Mouse (Mus musculus) R1 (cell line): Measurements from ENCODE around the gene Ppp4r1.

Experiments
- DNase-seq: peaks from one replicate; pipeline ENCODE4 v3.0.0-alpha.2; 2018; ENCODE audit warnings: low read depth, low spot score

Ppp4r1 gene

DNA sequence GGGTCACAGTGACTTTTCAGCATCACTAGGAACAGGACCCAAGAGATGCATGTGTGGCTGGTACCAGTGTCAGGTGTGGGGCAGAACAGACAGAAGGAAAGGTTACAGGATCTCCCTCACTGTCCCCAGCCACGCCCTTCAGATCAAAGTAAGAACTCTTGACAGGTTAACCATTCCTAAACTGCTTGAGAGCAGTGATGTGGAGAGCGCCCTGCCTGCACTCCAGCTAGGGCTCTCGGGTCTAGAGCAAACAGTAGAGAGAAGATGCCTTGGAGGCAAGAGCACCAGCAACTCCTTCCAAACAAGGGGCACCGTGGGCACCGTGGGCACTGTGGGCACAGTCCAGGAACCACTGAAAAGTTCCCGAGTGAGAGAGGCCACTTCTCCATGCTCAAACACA lies 71.0 kb downstream of the Ppp4r1 start:
- DNase-seq, result no peak

DNA sequence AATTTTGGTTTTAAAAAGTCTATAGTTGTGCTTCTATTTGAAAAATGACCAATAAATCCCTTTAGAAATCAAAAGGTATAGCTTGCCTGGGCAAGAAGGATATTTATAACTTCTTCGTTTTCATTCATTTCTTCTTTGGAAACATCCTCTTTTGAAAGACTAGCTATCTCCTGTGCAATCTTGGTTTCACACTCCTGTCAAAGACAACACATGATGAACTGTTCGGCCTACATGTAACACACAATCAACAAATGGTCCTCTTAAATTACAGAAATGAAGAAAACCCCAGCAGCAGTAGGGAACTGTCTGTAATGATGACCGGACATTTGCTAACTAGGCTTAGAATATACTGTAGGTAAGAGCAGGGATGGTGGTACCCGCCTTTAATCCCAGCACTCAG lies 71.6 kb downstream of the Ppp4r1 start:
- DNase-seq, result no peak

DNA sequence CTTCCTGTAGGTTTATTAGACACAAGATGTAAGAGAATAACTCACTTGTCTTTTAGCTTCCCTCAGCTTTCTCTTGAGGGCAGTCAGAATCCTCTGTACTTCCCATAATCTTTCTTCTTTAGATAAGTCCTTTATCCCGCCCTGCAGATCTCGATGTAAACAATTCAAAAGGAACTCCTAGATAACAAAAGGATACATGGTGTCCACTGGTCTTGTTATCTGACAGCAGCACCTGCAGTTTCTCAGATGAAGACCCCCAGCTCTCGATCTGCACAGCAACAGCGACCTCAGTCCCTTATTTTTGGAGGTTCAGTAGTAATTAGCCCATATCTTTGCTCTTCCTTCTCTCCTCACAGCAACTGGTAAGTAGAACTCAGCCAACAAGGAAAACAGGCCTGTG lies 75.2 kb downstream of the Ppp4r1 start:
- no peak for DNase-seq

DNA sequence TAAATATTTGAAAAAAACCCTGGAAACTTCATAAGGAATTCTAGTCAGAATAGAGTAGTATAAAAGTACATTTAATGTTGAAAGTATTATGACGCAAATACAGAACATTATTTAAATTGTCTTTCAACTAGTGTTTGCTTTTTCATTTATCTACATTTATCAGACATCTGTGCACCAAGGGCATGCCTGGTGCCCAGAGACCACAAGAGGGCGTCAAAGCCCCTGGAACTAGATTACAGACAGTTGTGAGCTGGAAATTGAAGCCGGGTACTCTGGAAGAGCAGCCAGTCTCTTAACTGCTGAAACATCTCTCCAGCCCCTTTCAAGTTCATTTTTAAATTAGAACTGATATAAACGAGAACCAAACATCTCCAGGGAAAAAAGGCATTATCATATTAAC lies 80.2 kb downstream of the Ppp4r1 start:
- peak; percentile 73 for DNase-seq

DNA sequence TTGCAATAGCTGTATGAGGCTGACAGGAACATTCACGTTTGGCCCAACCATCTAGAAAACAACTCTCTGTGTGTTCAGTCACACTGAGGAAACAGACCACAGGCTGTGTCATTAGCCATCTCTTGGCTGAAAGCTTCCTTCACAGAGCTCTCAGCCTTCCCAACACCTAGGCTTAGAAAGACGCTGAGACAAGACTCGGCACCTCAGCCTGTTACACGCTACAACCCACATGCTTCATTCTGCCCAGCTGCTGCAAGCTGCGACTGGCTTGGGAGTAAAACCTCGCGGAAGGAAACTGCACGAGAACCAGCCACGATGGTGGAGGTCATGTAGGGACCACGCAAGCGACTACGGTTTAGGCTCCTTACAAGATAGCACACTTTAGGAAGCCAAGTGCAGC lies 81.5 kb downstream of the Ppp4r1 start:
- DNase-seq, result no peak

DNA sequence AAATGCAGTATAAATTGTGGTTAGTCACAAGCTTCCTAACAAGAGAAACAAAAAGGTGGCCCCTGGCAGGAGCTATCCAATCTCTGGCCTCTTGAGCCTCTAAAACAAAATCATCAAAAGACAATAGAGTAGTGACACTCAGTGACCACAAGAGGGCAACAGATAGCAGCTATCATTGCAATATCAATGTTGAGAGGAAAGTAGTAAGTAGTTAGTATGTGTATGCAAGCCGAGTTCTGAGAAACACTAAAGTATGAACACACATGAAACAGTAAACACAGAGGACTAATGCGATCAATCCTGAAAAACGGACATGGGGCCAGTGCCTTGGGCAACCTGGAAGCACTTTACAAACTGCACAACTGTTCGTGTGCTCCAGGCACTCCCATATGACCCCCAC lies 82.4 kb downstream of the Ppp4r1 start:
- DNase-seq, result peak; percentile 85

DNA sequence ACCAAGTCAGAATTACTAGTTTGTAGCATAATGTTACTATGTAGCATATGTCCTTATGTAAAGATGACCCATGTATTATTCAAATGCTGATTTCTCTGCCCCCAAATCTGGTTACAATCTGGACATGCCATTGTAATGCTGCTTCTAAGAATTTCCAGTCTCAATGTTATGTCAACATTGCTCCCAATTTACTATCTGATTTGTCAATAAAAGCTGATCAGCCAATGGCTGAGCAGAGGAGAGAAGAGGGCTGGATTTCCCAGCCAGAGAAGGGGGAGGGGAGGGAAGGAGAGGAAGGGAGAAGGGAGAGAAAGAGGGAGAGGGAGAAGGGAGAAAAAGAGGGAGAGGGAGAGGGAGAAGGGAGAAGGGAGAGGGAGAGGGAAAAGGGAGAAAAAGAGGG lies 82.9 kb downstream of the Ppp4r1 start:
- no peak for DNase-seq

DNA sequence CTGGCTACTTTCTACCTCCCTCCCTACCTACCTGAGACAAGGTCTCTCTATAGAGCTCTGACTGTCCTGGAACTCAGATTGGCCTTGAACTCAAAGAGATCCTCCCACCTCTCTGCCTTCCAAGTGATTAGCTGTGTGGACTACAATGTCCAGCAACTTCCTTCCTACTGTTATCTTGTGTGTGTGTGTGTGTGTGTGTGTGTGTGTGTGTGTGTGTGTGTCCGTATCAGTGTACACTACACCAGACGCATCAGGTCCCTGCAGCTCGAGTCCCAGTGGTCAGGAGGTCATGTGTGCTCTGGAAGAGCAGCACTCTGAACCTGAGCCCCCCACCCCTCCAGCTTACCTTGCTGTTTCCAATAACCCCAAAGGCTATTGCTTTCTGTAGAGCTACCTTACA lies 83.8 kb downstream of the Ppp4r1 start:
- no peak for DNase-seq

DNA sequence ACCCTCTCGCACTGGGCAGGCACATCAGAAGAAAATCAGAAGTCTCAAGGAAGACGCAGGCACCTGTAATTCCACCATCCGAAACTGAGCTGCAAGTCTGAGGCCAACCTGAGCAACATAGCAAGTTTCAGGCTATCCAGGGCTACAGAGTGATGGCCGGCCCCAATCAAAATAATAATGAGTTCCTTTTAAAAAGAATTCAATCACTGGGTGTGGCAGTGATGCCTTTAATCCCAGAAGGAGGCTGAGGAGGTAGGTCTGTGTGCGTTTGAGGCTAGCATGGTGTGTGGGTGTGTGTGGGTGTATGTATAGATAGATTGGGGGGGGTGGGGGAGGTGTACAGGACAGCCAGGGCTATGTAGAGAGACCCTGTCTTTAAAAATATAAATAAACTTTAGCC lies 85.6 kb downstream of the Ppp4r1 start:
- peak; percentile 64 for DNase-seq

DNA sequence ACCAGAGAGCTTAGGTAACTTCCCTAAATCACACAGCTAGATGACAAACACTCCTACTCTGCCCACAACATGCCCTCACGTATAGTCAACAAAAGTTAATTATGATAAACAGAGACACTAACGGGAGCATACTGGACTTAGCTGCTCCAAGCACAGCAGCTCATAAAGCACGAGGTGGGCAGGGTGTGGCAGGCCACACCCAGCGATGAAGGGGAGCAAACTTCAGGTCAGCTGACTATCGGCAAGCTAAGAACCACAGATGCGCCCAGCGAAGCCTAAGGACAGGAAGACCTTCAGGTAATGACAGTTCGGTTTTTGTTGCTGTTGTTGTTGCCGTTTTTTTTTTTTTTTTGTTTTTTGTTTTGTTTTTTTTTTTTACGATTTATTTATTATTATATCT lies 87.3 kb downstream of the Ppp4r1 start:
- peak; percentile 59 for DNase-seq

DNA sequence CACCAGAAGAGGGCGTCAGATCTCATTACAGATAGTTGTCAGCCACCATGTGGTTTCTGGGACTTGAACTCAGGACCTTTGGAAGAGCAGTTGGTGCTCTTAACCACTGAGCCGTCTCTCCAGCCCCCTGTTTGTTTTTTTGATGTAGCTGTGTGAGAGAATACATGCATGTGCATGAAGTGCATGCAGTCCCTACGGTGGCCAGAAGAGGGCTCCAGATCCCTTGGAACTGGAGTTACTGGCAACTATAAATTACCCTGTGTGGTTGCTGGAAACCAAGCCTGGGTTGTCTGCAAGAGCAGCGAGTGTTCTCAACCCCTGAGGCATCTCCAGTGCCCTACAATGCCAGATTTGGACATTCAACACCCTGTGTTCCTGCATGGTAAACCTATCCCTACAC lies 87.8 kb downstream of the Ppp4r1 start:
- DNase-seq, result peak; percentile 93

DNA sequence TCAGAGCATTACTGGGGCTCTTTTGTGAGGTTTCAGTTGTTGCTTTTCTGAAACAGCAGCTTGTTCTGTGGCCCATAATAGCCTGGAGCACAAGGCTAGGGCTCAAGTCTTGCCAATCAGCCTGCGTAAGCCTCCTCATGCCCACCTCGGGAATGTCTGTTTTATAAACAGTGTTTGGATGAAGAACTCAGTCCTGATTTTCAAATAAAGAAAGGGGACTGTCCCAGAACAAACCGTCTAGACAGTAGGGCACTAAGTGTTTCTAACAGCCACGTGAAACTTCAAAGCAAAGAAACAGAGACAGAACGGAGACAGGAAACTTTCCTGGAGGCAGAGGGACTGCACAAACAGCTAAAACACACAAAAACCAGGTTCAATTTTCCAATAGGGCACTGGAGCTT lies 89.3 kb downstream of the Ppp4r1 start:
- no peak for DNase-seq

DNA sequence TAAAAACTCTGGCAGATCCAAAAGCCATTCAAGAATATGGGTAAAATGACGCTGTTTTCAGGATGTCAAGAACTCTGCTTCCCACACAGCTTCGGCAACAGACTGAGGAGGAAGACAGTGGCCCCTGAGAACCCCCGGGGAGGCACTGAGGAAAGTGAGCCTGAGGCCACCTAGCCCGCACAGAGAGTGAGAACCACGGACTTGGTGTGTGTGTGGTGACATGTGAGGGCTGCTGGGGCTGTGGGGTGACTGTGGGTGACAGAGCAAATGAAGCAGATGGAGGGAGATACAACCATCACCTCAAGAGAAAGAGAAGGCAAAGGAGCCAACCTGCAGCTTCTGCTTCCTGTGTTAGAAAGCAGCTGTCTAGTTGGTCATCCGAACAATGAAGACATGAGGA lies 89.7 kb downstream of the Ppp4r1 start:
- no peak for DNase-seq

DNA sequence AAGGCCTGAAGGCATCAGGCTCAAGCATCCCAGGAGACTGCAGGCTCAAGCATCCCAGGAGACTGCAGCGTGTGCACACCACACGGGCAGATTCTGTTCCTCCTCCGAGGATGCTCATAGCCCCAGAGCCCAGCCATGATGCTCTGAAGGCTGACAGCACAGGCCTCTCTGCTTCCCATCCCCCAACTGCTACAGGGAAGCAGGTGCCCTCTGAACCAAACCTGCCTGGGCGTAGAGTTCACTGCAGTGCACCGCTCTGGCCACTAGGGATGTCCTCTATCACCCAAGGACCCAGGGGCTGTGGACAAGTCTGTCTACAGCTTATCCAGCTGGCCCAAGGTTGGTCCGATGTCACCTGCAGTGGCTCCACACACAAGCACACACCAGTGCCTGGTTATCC lies 90.3 kb downstream of the Ppp4r1 start:
- DNase-seq, result peak; percentile 81

DNA sequence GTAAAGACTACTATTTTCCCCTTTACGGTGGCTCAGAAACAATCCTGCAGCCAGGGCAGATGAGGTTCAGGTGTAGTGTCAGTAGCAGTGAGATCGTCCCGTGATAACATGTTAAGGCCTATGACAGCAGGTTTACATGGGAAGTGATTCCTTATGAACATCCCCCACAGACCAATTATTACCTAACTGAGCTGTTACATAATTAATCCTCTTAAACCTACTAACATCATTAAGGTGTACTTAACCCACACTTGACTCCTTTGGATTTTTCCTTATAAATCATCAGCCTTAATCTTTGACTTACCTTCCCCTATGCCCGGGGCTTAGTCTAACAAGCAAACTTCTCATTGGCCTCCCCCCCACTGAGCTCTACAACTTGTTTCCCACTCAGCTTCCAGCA lies 90.8 kb downstream of the Ppp4r1 start:
- DNase-seq, result no peak

DNA sequence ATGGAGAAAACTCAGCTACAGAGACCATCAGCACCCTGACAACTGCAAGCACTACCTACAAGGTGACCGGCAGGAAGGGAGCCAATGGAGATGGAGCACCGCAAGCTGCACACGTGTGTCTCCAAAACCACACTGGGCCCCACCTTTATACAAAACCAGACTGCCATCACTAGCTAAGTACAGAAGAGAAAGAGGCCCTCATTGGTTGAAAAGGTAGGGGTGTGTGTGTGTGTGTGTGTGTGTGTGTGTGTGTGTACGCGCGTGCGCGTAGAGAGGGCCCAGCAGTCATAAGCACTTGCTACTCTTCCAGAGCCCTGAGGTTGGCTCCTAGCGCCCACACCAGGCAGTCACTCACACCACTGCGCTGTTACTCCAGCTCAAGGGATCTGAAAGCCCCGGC lies 91.5 kb downstream of the Ppp4r1 start:
- peak; percentile 58 for DNase-seq

DNA sequence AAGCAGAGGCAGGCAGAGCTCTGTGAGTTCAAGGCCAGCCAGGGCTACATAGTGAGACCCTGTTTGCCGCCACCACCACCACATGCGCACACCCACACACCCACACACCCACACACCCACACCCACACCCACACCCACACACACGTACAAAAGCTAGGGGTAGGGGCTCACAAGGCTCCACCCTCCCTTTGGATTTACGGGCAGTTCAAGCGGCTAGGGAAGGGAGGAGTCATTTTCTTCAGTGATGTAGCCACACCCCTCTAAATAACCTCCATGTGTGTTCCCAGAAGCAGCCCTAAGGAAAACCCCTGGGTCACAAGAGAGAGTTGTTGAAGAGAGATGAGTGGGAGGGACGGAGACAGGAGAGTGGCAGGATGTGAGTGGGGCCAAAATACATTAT lies 94.7 kb downstream of the Ppp4r1 start:
- DNase-seq, result peak; percentile 83

DNA sequence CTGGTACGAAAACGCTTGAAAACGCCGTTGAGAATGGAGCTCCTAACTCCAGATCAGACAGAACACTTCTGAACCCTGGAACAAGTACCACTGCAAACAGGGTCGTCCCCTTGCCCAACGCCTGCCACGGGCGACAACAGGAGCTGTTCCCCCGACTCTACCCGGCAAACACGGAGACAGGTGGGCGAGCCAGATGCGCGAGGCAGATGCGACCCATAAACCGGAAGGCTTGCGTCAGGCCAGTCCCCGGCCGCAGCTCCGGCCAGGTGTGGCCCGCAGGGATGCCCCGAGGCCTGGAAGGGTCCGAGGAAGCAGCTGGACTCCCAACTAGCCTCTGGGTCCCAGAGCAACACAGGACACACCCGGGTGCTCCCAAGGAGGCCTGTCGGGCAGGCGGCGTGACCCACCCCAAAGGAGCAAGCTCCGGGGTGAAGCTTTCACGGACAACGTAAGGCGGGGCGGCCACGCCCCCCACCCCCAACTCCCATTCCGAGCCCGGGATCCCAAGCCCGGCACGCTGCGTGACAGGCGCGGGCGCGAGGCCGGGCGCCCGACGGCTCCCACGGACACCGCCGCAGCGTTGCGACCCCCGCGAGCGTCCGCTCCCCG lies 101.8 kb downstream of the Ppp4r1 start:
- DNase-seq, result peak; percentile 79

DNA sequence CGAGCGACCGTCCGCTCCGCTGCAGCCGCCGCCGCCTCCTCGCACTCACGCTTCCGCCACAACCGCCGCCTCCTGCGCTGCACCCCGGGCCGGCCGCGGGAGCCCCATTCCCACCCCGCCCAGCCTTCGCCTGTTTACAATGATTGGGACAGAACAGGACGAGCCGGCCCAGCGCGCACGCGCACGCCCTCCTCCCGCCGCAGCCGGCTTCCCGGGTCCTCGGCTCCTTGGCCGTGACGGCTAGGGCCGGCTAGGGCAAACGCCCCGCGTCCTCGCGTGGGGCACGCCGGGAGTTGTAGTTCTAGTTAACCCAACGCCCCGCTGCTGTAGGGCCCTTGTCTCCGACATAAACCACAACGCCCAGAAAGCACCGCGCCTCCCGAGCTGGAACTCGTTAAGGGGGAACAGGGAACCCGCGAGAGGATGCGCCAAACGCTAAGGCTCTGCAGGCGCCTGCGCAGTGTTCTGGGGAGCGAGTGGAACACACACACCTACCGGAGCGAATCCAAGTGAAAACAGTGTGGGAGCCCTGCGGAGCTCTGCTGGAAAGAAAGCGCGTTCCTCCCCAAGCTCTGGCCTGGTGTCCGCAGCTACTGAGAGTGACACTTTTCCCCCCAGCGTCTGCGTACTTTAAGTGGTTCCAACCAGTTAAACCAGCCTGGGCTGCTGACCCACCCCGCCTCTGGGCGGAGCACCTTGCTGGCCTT lies 102.5 kb downstream of the Ppp4r1 start:
- DNase-seq, result peak; percentile 100

DNA sequence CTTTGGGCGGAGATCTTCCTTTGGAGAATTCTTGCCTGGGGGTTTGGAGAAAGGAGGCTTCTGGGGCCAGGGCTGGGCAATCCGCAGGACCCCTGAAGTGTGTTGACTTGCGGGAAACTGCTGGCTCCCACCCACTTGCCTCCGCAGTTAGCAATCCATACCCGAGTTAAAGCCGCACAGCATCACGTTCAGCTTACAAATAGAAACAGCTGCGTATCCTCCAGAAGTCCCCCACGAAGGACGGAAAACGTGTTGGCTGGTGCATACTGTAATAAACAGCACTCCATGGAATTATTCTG lies 103.0 kb downstream of the Ppp4r1 start:
- DNase-seq, result no peak

DNA sequence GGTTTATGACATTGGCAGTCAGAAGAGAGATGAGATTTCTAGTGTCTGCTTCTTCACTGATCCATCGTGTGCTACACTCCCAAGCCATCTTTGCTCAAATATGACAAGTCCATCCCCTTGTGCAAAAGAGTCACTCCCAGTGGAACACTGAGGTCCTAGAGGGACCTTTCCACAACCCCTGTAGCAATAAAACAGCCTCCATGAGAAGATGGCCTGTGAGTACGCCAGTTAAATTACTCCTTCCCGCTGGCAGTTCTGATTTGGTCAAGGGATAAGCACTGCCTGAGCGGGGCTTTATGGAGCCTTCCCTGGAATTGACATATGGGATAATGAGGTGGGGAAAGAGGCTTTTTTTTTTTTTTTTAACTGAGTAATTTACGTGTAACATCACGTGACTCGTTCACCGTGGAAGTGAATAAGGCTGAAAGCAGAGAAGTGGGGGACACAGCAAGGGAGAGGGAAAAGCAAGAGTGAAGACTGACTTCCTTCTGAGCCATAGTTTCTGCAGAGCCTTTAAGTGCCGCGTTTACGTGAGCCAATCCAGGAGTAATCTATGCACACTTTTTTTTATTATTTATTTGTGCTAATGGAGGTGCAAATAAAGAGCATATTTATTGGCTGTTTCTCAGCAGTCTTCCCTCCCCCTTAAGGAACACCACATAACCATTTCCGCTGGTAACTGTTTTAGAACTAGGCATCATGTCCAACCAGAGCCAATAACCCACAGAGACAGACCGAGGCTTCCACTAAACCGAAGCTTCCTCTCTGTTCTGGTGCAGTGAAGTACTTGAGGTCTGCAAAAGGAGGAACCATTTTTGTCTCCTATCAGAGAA lies 103.5 kb downstream of the Ppp4r1 start, which contains the start of gene Ralbp1:
TSS of gene Ralbp1 (minus strand) at position 102 of the 833 bp plus-strand sequence.
- no peak for DNase-seq

DNA sequence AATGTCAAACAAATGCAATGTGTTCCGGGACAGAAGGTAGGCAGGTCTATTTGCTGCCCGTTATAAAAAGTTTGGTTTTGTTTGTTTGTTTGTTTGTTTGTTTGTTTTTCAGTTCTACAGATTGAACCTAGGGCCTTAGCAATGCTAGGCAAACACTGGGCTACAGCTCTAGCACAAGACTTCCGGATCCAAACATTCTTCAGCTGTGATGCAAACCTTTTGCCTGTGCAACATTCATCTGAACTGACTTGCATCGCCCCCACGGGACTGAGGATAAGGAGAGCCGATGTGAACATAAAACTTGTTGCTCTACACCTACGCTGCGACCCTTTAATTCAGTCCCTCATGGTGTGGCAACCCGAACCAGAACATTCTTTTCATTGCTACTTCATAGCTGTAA lies 104.2 kb downstream of the Ppp4r1 start:
- no peak for DNase-seq

DNA sequence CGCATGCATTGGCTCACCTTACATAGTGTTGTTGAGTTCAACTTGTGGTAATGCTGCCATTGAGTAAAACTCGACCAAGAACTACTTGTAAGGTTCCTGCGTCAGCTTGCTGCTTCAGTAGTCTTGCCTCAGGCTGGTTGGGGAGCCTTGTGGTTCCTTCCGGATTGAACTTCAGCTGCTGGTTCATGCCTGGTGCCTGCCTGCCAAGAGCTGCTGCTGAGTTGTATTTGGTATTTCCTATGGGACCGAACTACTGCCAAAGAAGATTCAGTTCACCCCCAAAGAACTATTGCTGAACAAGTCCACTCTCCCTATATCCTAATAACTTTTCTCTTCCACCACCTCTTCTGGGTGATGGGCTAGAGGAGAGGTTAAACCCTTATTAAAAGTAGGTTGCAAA lies 107.1 kb downstream of the Ppp4r1 start:
- DNase-seq, result no peak
